Mouse (Mus musculus) CD8-positive naive resting alpha-beta T cell, adult 2 months (primary cell): ENCODE measurements around the gene Capn5.

ENCODE experiments used
- DNase-seq, 2 experiments: peaks; one replicate each; pipeline ENCODE4 v3.0.0; 2022; ENCODE audit warnings: low read depth in 2 of 2, low spot score in 2 of 2

Capn5 gene

DNA sequence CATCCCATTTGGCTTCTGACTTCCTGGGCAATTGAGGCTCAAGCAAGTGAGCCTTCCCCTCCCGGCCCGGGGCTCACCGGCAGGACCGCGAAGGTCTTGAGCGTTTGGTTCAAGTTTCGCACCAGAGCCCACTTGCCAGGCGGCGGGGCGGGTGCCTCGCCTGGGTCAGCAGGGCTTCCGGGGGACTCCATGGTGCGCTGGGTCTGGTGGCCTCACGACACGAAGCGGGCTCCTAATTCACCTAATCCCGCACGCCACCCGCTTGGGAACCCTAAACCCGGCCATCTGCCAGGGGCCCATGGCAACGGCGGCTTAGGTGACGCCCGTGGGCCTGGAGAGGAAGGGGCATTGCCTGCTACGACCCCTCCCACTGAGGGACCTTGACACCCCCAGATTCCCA, 66.8 kb downstream of the Capn5 start:
- DNase-seq: no peak

DNA sequence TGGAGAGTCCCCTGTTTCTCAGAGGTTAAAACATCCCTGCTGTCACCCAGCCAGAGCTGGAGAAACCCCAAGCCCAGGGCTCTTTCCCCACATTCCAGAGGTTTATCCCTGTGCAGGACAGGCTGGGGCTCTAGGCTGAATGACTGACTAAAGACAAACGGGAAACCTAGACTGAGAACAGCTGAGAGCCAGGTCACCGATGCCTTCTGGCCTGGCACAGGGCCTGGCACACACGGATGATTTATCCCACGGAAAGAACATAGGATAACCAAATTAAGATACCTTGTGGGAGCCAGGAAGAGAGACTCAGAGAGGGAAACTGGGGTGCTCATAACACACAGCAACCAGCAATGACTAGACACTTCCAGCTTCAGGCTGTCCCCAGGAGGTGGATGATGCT, 68.3 kb downstream of the Capn5 start:
- DNase-seq: no peak

DNA sequence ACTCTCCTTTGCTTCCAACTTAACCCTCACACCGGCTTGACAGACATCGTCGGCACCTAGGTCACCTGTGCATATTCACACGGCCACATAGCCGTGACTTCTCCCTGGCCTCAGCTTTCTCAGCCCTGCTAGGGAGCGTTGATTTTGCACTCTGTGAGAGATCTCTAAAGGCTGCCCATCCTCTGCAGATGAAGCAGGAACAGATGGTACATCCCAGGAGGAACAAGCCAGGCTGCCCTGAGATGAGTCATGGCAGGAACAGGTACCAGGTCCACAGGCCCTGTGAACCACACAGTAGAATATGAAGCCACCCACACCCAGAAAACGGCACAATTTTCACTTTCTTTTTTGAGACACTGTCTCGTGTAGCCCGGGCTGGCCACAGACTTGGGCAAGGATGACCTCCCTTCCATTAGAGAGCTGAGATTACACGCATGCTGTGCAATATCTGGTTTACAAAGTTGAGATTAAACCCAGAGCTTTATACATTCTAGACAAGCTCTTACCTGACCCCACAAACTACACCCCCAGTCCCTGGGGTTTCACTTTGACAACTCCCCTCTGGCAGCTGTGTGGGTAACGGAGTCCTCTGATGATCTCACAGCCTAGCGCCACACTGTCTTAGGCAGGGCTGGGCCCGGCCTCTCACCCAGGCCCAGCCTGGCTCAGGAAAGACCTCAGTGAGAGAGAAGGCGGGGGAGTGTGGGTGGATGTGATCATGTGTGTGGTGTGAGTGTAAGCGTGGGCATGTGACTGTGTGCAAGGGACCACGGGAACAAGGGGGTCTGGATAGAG, 69.2 kb downstream of the Capn5 start:
- peak; percentile 28 to 52 for DNase-seq

DNA sequence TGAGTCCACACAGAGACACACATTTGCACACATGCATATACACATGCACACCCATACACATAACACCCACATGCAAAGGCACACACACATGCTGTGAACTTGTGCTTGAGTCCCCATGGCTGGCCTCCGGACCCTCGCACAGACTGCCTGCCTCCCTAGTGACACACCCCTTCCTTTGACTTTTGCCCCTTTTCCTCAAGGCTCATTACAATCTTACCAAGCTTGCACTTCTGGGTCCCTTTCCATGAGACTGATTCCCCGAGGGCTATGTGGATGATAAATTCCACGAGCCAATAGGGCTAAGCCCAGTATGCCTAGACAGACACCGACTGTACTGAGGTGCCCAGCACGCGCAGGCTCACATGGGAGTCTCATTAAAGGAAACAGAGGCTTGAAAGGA, 71.8 kb downstream of the Capn5 start:
- no peak for DNase-seq

DNA sequence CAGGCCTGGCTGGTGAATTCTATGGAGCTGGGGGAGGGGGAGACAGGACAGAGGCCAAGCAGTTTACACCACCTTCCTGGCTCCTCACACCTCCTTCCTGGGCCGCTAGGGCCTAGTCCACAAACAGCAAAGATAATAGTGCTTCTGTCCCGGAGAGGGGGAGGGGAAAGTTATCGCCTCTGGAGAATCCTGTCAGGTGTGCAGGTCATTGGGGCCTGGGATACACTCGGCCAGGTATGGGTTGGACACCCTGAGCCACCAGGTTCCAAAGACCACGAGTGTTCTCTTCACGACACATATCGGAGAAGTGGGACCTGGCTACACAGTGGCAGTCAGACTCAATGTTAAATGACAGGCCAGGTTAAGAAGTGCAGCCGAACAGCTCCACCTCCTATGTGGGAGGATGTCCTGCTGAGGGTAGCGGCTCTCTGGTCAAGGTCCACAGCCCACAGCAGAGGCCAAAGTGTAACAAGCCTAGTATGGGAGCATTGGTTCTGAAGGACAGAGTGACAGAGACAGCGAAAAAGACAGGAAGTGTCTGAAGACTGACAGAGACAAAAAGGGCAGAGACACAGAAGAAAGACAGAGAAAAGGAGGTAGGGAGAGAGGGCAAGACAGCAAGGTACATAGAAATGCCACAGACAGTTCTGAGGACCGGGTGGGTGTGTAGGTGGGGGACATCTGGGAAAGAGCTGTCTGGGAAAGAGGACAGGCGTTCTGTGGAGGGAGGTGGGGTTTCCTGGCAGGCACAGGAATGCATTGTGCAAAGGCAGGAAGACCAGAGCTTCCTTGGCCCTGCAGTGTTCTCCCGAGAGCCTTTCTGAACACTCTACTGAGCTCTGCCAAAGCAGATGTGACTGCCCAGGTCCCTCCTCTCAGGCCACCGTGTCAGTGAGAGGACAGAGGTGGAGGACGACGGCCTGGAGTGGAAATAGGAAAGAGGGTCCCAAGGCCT, 73.3 kb downstream of the Capn5 start:
- DNase-seq: no peak

DNA sequence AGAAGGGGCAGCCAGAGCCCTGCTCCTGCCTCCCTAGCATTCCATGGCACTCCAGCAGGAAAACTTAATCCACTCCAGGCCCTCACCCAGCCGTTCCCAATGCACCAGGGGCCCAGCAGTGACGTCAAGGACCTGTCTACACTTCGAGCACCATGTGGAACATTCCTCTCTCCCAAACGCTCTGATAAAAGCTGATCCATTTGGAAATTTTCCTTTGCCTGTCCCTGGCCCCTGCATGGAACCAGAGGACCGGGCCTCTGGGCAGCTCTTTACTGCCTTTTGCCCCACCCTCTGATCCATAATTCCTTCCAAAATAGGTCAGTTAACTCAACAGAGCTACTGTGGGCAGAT, 74.2 kb downstream of the Capn5 start:
- DNase-seq: no peak

DNA sequence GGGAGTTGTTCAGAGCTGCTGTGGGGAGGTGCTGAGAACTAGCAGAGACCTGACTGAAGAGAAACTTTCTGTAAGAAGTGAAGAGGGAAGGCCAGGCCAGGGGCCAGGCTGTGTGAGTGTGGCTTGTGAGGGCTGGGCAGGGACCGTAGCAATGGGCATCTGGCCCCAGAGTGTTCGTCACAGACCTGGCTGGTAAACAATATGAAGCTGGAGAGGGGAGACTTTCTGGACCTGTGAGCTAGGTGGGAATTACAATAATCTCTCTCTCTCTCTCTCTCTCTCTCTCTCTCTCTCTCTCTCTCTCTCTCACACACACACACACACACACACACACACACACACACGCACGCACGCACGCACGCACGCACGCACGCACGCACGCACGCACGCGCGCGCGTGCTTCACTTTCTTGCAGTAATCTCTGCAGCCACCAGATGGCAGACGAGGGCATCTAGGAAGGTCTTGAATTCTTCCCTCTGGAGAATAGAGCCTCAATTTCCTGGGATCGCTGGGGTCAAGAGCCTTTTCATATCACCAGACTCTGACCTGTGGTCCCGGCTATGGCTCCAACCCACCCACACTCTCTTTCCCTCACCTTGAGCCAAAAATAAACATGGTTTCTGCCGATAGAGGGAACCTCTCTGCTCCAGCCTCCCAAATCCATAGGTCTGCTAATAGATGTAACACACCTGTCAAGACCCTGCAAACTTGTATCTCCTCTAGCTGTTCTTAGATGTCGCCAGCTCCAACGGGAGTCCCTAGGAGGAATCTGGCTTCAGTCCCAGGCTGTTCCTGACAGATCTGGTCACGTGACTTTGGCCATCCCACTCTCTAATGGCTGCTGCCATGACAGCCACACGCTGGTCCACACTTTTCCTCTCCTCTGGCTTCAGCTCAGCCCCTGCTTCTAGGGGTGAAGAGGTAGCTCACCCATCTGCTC, 74.8 kb downstream of the Capn5 start:
- DNase-seq: peak; percentile 60 to 63

DNA sequence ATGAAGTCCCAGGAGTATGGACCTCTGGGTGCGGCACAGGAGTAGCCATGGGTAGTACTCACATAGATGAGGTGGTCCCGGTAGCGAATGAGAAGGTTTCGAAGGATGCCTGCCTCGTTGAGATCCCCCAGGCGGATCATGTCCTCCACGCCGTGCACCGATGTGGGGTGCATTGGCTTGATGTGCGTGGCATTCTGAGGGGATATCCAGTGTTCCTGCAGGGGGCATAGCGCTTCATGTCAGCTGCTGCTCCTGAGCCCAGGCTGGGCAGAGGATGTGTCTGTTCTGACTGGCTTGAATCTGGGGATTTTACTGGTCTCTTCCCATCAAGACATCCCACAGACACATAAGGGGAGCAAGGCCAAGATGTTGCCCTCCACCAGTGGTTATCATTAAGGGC, 75.6 kb downstream of the Capn5 start:
- DNase-seq: no peak

DNA sequence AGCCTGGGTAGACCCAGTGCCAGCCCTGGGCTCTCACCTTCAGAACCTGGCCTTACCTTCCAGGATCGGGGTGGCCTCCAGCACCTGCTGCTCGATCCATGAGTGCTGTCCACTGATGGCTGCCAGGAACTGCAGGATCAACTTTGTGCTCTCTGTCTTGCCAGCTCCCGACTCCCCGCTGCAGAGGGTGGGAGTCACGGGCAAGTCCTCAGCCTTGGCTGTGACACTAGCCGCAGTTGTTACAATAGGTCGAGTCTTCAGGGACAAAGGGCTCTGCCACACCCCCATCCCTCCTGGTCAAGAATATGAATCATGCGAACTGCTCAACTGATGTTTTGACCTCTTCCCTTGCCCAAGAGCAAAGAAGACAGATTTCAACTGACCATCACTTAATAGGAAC, 80.5 kb downstream of the Capn5 start:
- no peak for DNase-seq

DNA sequence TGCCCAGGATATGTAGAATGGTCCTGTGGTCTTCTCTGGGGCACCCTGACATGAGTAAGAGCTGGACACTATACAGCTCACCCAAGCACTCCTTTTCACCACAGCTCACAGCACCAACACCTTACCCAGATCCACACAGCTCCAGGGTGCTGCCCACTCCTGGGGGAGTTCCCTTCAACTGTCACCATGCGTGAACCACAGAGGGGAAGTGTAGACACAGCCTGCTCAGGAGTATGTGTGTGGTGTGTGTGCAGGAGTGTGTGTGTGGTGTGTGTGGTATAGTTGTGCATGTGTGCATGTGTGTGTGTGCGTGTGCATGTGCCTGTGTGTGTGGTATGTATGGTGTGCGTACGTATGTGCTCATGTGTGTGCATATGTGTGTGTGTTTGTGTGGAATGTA, 82.2 kb downstream of the Capn5 start:
- DNase-seq: no peak

DNA sequence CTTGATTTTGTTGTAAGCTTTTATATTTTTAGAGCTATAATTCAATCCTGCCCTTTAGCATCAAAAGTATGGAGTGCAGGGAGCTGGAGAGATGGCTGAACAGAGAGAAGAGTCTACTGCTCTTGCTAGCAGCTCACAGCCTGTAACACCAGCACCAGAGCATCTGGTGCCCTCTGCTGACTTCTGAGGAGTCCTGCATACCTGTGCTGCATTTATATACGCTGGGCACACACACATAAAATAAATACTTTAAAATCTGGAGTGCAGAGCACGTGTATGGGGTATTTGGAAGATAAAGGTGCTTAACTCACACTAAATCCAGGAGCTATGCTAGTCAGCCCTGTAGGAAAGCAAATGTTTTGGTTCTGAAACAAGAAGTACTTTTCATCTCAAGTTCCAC, 91.7 kb downstream of the Capn5 start:
- DNase-seq: no peak

DNA sequence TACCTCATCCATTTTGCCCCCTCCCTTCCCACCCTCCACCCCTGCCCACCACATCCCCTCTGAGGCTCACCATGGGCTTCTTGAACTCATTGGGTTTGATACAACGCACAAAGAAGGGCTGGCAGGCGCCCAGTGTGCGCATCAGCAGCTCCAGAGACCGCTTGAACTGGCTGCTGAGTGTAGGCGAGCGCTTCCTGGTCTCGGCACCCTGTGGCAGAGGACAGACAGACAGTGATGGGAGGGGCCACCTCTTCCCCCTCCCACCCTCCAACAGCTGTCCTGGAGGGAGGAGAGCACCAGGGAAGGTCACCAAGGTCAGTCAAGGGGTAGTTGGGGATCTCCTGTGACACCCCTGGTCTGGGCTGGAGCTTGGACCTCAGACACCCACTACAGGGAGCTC, 92.8 kb downstream of the Capn5 start:
- no peak for DNase-seq

DNA sequence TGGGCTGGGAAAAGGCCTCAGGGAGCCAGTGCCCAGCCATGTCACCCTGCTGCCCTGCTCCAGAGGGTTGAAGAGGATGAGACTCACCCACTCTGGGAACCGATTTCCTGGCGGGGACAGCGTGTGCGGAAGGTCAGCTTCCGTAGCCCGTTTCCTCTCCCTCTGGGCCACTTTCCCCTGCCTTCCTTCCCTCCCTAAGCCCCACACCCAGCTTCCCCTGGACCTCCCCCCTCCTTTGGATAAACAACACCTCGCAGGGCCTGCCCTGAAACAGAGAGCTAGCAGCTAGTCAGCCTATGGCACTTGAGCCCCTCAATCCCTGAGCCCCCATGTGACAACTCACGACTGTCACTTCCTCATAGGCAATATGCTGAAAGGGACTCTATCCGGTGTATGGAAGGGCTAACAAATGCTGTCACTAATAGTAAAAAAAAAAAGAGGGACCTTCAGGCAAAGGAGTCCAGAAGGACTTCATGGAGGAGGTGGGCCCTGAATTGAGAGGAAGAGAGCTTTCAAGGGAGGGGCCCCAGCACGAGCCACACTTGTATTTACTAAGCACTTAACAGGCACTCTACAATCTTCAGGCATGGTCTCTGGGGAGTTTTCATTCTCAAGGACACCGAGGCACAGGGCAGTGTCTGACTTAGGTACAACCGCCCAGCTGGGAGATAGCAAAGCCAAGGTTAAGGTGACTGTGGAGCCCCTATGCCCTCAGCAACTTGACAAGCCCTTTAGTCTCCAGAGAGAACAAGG, 93.4 kb downstream of the Capn5 start:
- no peak for DNase-seq

DNA sequence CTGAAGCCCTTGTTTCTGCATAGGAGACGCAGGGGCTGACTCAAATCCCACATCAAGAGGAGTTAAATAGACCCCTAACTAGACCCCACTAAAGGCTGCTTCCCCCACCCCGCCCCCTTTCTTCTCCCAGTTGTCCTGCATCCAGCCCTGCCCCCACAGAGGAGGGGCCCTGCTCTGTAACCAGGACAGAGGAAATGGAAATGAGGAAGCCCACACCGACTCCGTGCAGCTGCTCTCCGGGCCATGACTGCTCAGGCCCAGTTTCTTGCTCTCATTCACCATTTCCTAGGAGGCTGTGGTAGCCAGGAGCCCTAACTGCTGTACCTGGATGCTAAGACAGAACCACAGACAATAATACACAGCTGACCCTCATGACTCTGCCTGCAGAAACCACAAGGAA, 95.7 kb downstream of the Capn5 start:
- DNase-seq: no peak

DNA sequence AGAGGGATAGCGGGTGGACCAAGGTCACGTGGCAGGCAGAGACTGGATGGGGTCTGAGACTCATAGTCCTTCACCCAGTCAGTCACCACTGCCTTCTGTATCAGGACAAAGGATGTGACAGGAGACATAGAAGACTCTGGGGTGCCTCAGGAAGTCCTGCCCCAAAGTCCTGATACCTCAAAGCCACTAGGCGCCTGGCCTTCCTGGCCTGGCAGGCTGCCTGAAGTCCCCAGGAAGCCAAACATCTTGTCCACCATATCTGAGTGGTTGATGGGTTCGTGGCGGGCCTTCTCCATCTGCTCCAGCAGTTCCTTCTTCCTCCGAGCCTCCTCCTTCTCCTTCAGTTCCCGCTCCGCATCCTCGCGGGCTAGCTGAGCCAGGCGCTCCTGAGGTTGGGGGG, 100.6 kb downstream of the Capn5 start:
- DNase-seq: no peak

DNA sequence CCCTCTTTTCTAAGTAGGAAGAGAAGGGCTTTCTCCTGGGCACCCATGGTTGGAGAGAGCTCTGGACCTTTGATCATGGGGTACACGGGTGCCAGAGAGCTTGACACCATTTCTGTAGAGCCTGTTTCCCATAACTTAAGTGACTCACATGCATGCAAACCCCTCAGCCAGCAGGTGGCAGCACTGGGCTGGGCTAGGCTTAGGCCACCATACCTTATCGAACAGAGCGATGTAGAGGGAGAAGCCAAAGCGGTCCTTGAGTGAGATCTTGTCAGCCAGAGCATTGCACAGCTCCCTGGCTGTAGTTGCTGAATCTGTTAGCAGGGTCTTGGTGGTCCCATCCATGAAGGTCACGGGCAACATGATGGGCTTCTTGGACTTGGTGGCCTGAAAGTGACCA, 106.5 kb downstream of the Capn5 start:
- DNase-seq: peak; percentile 77 to 81
